Mouse (Mus musculus) lung, postnatal 4 days (tissue): Measurements from ENCODE around the gene Muc3a.

ENCODE experiments used
- DNase-seq, 2 experiments: peaks; one replicate each; pipeline ENCODE4 v3.0.0; 2021

Gene Muc3a

DNA sequence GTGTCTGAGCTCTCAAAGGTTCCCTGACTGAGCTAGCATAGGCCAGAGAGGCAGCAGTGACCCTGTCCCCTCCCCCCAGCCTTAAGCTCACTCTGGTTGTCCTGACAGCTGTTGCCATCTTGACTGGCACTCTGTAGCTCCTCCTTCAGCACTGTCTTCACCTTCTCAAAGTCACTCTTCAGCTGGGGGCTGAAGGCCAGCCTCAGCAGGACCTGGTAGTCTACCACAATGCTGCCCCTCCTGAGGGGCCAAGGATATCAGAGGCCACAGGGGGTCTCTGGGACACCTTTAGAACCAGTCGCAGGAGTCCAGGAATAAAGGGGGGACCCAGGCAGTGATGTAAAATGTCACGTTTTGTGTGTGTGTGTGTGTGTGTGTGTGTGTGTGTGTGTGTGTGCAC lies at the start of gene Muc3a:
TSS of gene Muc3a (minus strand) at position 101 of the 400 bp plus-strand sequence.
- DNase-seq = no peak

DNA sequence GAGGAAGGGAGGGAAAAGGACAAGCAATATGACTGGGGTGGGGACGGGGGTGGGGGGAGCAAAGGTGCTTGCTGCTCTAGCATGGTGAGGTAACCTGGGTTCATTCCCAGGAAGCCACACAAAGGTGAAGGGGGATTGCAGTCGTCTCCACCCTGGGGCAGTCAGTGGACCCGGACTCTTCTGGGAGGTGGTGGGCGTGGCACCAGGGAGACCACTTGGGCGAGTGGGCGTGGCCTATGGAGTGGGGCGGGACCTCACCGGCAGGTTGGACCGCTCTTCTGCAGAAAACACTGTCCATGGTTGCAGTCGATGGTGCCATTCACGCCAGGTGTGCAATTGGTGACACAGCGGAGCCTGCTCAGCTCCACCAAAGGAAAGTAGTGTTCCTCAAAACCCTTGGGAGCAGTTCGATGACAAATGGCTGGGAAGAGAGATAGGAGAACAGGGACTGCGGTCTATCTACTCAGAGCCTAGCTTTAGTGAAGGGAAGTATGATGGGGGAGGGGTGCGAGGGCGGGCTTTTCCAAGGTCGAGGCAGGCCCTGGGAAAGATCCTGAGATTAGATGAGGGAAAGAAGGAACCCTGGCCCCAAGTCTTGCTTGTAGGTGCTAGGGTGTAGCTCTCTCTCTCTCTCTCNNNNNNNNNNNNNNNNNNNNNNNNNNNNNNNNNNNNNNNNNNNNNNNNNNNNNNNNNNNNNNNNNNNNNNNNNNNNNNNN lies 917 bp downstream of the Muc3a start:
- peak in 1 of 2 experiments; percentile 27 for DNase-seq

DNA sequence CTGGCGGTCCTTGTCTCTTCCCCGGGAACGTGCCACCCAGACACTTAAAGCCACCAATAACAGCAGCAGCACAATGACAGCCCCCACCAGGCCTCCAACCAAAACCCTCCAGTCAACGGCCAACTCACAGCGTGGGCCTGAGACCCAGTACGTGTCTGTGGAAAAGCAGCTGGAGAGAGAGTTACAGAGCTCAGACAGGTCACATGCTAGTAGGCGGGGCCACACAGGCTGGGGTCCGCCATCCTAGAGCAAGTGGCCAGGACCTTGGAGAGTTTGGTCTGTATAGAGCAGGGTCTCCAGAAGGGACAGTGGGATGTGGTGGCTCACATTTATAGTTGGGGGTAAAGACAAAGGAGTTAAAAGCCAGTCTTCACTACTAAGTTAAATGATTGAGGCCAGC lies 1.5 kb downstream of the Muc3a start:
- DNase-seq = peak in 1 of 2 experiments; percentile 11

DNA sequence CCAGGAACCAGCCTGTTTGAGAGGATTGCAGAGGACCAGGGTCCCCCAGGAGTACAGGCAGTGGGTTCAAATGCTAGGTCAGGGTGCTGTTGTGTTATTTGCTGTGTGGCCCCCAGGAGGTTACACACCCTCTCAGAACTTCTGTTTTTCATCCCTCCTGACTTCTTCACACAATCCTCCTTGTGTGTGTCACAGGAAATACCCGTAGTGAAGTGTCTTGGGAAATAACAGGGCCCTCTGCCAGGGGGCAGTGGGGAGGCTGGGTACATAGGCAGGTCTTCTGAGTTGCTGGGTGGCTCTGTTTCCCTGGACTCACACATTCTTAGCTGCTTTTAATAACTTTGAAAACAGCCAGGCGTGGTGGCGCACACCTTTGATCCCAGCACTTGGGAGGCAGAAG lies 6.9 kb downstream of the Muc3a start:
- DNase-seq = peak in 1 of 2 experiments; percentile 23

DNA sequence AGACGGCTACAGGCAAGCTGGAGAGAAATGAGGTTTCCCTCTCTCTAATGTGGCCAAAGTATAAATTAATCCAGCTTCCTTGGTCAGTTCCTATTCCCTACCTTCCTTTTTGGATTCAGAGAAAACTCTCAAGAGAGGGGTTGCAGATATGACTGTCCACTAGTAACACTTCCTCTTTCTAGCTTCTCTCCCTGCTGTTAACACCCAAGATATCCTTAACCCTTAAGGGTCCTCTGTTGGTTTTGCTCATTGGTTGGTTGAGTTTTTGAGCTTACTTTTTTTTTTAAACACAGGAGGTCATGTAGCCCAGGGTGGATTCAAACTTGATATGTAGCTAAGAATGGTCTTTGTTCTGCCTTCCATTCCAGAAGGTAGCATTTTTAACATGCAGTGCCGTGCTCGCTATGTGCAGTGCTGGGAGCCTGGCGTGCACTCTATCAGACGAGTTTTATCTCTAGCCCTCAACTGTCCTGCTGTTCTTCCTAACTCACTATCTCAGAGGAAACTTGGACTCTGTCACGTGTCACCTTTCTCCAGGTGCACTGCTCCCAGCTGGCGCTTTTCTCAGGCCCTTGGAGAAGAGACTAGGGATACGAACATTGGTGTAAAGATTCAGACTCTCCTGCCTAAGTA lies 17.6 kb downstream of the Muc3a start:
- peak in 1 of 2 experiments; percentile 3 for DNase-seq

DNA sequence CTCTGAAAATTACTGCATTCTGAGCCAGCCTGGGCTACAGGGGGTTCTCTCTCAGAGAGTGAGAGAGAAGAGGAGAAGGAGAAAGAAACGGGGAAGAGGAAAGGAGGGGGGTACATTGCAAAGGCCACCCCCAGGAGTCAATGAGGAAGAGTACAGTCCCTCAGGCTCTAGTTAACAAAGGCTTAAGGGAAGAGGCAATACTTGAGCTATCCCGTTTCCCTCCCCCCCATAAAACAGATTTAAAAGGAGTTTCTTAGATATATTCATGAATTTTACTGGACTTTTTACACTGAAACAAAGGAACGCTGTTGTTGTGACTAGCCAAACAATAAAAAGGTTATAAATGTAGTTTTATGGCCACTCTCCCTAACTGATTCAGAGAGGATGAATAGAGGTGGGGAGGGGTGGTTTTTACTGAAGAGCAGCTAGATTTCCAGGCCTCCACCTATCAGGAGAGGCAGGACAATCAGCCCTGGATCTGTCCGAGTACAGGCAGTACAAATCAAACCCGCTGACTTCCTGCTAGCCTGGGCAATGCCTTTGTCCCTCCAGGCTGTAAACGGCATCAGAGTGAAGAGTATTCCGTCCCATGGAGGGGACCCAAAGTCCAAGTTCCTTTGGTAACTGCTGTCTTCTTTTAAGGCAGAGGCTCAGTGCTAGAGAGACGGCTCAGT lies 18.8 kb downstream of the Muc3a start:
- DNase-seq = peak in 1 of 2 experiments; percentile 3

DNA sequence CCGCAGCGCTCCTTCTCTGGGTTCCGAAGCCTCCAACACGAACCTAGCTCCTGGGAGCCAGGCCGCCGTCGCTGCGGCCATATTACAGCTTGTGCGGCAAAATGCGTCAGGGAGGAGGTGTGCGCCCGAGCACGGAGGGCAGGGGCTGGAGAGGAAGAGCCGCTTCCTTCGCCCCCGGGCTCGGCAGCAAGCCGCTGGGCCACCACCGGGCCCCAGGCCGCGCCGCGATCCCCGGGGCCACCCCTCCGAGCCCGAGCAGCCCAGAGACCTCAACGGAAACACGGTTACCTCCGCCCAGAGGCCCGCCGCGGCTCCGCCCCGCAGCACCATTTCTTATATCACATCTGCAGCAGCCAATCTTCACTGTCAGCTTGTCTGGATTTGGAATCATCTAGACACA lies 22.9 kb downstream of the Muc3a start:
- DNase-seq = peak; percentile 8 to 38

DNA sequence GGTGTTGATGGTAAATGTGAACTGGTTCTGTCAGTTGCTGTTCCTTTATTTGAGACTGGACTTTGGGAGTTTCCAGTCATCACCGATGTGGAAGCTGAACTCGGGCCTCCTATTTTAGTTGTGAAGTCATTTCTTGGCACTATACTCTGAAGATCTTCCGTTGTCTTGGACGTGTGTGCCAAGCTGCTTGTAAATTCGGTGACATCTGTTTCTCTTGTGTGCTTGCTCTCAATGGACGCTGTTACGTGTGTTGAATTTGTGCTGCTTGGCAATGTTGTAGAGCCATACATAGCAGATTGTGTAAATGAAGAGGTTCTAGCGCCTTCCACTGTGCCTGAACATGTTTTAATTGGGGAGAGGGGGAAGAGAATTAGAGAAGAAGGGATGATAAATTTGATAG lies 26.8 kb downstream of the Muc3a start:
- DNase-seq = peak in 1 of 2 experiments; percentile 16

DNA sequence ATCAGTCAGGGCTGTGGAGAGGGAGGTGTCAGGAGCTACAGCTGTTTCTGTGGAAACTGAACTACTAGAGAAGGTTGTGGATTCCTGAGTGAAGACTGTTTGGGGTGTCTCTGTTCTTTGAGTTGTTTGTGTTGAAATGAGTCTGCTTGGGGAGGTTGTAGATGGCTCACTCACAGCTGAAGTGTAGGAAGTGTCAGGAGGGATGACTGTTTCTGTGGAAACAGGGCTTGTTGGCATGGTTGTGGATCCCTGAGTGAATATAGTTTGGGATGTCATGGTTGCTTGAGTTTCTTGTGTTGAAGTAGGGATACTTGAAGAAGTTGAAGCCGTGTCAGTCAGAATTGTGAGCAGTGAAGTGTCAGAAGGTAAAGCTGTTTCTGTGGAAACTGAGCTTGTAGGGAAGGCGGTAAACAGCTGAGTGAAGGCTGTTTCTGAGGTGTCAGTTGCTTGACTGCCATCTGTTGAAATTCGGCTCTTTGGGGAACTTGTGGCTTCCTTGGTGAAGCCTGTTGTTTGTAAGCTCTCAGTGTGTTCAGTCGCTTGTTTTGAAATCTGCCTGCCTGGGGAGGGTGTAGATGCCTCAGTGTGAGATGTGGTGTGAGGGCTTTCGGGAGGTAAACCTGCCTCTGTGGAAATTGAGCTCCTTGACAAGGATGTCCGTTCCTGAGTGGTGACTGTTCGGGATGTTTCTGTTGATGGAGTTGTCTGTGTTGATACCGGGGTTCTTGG lies 32.4 kb downstream of the Muc3a start:
- DNase-seq = peak; percentile 27 to 28

DNA sequence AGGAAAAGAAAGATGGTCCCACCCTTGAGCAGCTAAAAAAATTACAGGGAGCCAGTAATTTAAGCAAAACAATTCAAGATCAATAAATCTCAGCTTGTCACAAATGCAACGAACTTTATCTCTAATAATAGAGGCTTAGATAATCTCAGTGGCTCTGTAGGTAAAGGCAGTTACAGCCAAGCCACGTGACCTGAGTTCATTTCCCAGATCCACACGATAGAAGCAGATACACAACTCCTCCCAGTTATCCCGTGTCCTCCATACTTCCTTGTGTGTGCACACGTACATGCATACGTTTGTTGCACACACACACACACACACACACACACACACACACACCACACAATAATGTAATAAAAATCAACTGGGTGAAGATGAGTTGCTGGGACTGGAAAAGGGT lies 38.2 kb downstream of the Muc3a start:
- DNase-seq = peak in 1 of 2 experiments; percentile 0

DNA sequence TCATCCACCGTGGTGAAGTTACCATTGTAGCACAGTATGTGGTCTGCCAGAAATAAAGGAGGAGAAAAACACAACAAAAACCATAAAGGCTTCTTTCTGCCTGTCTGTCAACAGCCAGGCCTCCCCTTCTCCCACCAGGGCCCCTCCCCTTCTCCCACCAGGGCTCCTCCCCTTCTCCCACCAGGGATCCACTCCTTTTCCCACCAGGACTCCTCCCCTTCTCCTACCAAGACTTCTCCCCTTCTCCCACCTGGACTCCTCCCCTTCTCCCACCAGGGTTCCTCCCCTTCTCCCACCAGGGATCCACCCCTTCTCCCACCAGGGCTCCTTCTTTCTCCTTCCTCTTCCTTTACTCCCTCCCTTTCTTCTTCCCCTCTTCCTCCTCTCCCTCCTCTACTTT lies 39.6 kb downstream of the Muc3a start:
- DNase-seq = no peak

DNA sequence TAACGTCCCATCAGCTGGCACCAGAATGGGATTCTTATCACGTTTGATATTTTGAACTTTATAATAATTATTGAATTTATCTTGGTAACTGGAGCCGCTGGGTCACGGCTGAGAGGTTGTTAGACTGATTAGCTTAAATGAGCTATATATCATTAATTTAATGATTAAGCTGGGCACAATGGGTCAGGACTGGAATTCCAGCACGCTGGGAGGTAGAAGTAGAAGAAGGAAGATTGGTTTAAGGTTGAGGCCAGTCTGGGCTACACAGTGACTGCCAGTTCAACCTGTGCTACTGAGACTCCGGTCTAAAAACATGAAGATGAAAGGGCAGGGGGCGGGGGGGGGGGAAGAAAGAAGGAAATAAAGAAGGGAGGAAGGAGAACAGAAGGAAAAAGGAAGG lies 40.7 kb downstream of the Muc3a start:
- DNase-seq = no peak

DNA sequence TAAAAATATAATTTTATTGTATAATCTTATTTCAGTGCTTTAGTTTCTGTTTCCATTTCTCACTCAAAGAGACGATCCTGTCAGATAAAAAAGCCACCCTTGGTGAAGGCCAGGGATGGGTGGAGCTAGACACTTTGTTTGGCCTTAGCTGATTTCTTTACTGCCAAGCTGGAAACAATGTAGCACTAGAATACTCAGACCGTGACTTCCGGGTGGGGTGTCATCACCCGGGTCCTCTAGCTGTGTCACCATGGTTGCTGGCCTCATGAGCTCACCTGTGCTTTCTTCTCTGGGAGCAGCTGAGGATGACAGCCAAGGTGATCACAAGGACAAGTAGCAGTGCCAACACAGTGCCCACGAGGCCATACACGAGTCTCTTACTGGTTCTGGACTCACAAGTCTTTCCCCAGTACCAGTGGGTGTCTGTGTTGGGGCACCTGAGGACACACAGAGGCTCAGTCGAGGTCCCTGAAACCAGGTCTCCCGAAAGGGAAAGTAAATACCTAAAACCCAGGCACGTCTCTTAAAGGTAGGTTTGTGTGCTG lies 41.3 kb downstream of the Muc3a start:
- DNase-seq = no peak

DNA sequence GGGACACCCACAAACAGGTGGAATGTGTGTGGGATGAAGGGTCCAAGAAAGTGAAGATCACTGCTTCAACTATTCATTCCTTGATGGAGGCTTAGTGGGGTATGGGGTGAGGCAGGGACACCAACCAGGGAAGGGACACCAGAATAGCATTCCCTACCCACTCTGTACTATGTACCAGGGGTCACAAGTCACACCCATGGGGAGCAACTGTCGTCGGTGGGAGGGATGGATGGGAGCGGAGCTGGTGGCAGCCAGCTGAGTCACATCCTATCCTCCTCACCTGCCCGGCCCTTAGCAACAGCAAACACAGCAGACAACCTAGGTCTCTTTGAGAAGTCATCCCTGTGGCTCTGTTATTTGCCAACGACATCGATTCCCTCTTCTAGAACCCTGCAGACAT lies 44.6 kb downstream of the Muc3a start:
- peak in 1 of 2 experiments; percentile 9 for DNase-seq

DNA sequence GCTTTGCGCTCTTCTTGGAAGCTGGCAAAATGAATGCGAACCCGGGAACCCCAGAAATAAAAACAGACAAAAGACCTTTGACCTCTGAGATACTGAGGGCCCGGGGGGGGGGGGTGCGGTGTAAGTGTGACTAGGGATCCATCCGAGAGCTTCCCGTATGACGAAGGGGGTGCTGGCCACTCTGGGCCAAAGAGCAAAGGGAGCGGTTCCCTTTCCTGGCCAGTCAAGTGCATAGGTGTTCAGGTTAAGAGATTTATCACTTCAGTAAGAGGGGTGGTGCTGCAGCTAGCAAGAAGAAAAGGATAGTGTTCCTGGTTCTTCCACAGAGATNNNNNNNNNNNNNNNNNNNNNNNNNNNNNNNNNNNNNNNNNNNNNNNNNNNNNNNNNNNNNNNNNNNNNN lies 46.2 kb downstream of the Muc3a start:
- no peak for DNase-seq

DNA sequence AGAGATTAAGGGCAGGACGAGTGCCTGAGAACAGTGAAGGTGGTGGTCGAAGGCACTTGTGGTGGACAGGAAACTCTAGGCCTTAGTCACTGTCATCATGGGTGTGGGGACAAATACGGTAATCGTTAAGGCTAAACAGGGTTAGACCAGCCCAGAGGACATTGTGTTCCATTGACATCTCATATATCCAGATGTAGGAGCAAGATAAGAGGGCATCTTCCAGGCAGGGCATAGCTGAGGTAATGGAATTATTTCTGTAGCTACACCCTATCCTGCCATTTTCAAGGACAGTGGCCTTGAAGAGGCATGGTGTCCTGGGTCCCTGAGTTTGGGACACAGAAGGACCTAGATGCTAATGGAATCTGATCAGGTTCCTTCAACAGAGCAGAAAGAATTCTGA lies 50.3 kb downstream of the Muc3a start:
- DNase-seq = no peak

DNA sequence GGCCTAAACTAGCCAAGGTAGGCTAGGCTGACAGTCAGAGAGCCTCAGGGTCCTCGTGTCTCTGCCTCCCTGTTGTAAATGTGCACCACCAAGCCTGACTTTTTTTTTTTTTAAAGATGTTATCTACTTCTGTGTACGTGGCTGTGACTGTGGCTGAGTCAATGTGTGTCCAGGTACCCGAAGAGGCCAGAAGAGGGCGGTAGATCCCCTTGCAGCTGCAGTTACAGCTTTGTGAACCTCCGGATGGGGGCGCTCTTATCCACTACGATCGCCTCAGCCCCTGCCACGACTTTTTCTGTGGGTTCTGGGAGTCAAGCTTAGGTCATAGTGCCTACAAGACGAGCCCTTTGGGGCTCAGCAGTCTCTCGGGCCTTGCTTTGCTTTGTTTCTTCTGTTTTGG lies 52.7 kb downstream of the Muc3a start:
- DNase-seq = peak; percentile 36 to 64
